Mouse (Mus musculus): ENCODE measurements around the gene Gm14180. TPM values are rescaled to one million over a fixed set of nuclear protein-coding genes. Genes with fewer than 3 reads are reported as not detected.
"Not testable (repeated sequence)": the region's sequence is repeated elsewhere in the genome, so short reads cannot be mapped to it uniquely, and the experiment has no call there.

The Gm14180 gene
- not detected in 2 replicates for polyA plus RNA-seq (2015; fragmentation: Nextera tagmentation; extraction: Ambion mirVana)

GRCm38 (mm10) chr11:99734190-99734589 is at the start of gene Gm14180:
Gene Gm14180, minus strand, starts transcription at chr11:99734290.
- WGBS: 57% methylated on average over 2 of the region's 2 CpGs
- no peak within 1 kb of the TSS for H3K4me2 ChIP-seq (replicated peaks)
- no peak within 1 kb of the TSS for H3K9ac ChIP-seq

GRCm38 (mm10) chr11:99780604-99781003 is 46.5 kb upstream of the Gm14180 start, which contains the start of gene Krtap4-8:
Gene Krtap4-8, minus strand, starts transcription at chr11:99780704.
- H3K27ac ChIP-seq: no peak within 1 kb of the TSS
- no peak within 1 kb of the TSS for H3K9ac ChIP-seq
- H3K9me3 ChIP-seq: no peaks in the 10 kb centered on the region
- no peaks in the 10 kb centered on the region for H3K27me3 ChIP-seq (replicated peaks)
- 93% methylated on average over 2 of the region's 2 CpGs for WGBS
- no peak within 1 kb of the TSS for H3K4me2 ChIP-seq (replicated peaks)
- no peak for ATAC-seq
- H3K4me1 ChIP-seq (replicated peaks): 0 out of 2 replicates have a peak, but pooled peaks cover 3% of the 10 kb centered on the region
- no peaks in the 10 kb centered on the region for H3K36me3 ChIP-seq
- no peak within 1 kb of the TSS for H3K4me3 ChIP-seq (replicated peaks)

More at GRCm38 (mm10) chr11:99734190-99734589, at the start of gene Gm14180:
- H3K4me1 ChIP-seq (replicated peaks): no peaks in the 10 kb centered on the region
- H3K9me3 ChIP-seq: no peaks in the 10 kb centered on the region
- H3K27ac ChIP-seq: no peak within 1 kb of the TSS
- no peaks in the 10 kb centered on the region for H3K27me3 ChIP-seq (replicated peaks)
- no peaks in the 10 kb centered on the region for H3K36me3 ChIP-seq
- no peak within 1 kb of the TSS for H3K4me3 ChIP-seq (replicated peaks)
- no peak for ATAC-seq

- Histone ChIP-seq H3K9ac (no peak overlapping the region), H3K36me3 (no peaks in the 10 kb centered on the region), H3K4me2 (replicated peaks) (no peak overlapping the region), H3K9me3 (no peaks in the 10 kb centered on the region), H3K4me3 (replicated peaks) (no peak overlapping the region), H3K4me1 (replicated peaks) (0 out of 2 replicates have a peak, but pooled peaks cover 3% of the 10 kb centered on the region), H3K27ac (no peak overlapping the region), H3K27me3 (replicated peaks) (no peaks in the 10 kb centered on the region)
- WGBS: 61% methylated on average over 7 of the region's 7 CpGs
- ATAC-seq: no peak
Observed at GRCm38 (mm10) chr11:99778401-99778800, 44.3 kb upstream of the Gm14180 start.

- not testable (repeated sequence) for H3K4me3 ChIP-seq (replicated peaks); ATAC-seq; H3K4me1 ChIP-seq (replicated peaks); H3K27ac ChIP-seq; H3K36me3 ChIP-seq; H3K27me3 ChIP-seq (replicated peaks); H3K9me3 ChIP-seq; H3K9ac ChIP-seq; H3K4me2 ChIP-seq (replicated peaks)
Observed at GRCm38 (mm10) chr11:99772813-99773212, 38.7 kb upstream of the Gm14180 start, which contains the start of gene Gm11595. Gene Gm11595, minus strand, starts transcription at chr11:99772913.

- Histone ChIP-seq H3K27me3 (replicated peaks) (no peaks in the 10 kb centered on the region), H3K4me2 (replicated peaks) (no peak overlapping the region), H3K27ac (no peak overlapping the region), H3K36me3 (no peaks in the 10 kb centered on the region), H3K9ac (no peak overlapping the region), H3K4me1 (replicated peaks) (no peaks in the 10 kb centered on the region), H3K4me3 (replicated peaks) (no peak overlapping the region), H3K9me3 (no peaks in the 10 kb centered on the region)
- no peak for ATAC-seq
- WGBS: 74% methylated on average over 2 of the region's 2 CpGs
Observed at GRCm38 (mm10) chr11:99768410-99768809, 34.3 kb upstream of the Gm14180 start.

GRCm38 (mm10) chr11:99758877-99759276 is 24.8 kb upstream of the Gm14180 start:
- Histone ChIP-seq H3K36me3 (no peaks in the 10 kb centered on the region), H3K4me2 (replicated peaks) (no peak overlapping the region), H3K27ac (no peak overlapping the region), H3K9ac (no peak overlapping the region), H3K9me3 (no peaks in the 10 kb centered on the region), H3K4me1 (replicated peaks) (no peaks in the 10 kb centered on the region), H3K27me3 (replicated peaks) (no peaks in the 10 kb centered on the region), H3K4me3 (replicated peaks) (no peak overlapping the region)
- ATAC-seq: no peak
- WGBS: 96% methylated on average over 1 of the region's 1 CpGs

- Histone ChIP-seq H3K9me3 (no peaks in the 10 kb centered on the region), H3K9ac (no peak overlapping the region), H3K27me3 (replicated peaks) (no peaks in the 10 kb centered on the region), H3K27ac (no peak overlapping the region), H3K4me3 (replicated peaks) (no peak overlapping the region), H3K4me1 (replicated peaks) (no peaks in the 10 kb centered on the region), H3K4me2 (replicated peaks) (no peak overlapping the region), H3K36me3 (no peaks in the 10 kb centered on the region)
- ATAC-seq: no peak
- WGBS: 70% methylated on average over 3 of the region's 3 CpGs
Observed at GRCm38 (mm10) chr11:99743985-99744384, 9.9 kb upstream of the Gm14180 start.

GRCm38 (mm10) chr11:99724061-99724460 is 10.0 kb downstream of the Gm14180 start:
- no peak overlapping the region for H3K4me3 ChIP-seq (replicated peaks)
- no peak overlapping the region for H3K9ac ChIP-seq
- ATAC-seq: no peak
- no peaks in the 10 kb centered on the region for H3K9me3 ChIP-seq
- WGBS: 78% methylated on average over 2 of the region's 2 CpGs
- no peaks in the 10 kb centered on the region for H3K27me3 ChIP-seq (replicated peaks)
- H3K4me2 ChIP-seq (replicated peaks): no peak overlapping the region
- H3K4me1 ChIP-seq (replicated peaks): no peaks in the 10 kb centered on the region
- no peaks in the 10 kb centered on the region for H3K36me3 ChIP-seq
- no peak overlapping the region for H3K27ac ChIP-seq

- Histone ChIP-seq H3K27ac (no peak overlapping the region), H3K4me2 (replicated peaks) (no peak overlapping the region)
- ATAC-seq: no peak
Observed at GRCm38 (mm10) chr11:99718759-99719158, 15.3 kb downstream of the Gm14180 start.

GRCm38 (mm10) chr11:99690463-99690862 is 43.6 kb downstream of the Gm14180 start, which contains the start of gene Gm14190:
Gene Gm14190, minus strand, starts transcription at chr11:99690740.
- 94% methylated on average over 1 of the region's 1 CpGs for WGBS
- no peaks in the 10 kb centered on the region for H3K27me3 ChIP-seq (replicated peaks)
- no peak within 1 kb of the TSS for H3K4me3 ChIP-seq (replicated peaks)
- H3K27ac ChIP-seq: no peak within 1 kb of the TSS
- no peaks in the 10 kb centered on the region for H3K36me3 ChIP-seq
- H3K4me1 ChIP-seq (replicated peaks): no peaks in the 10 kb centered on the region
- ATAC-seq: no peak
- H3K9me3 ChIP-seq: no peaks in the 10 kb centered on the region
- H3K4me2 ChIP-seq (replicated peaks): no peak within 1 kb of the TSS
- no peak within 1 kb of the TSS for H3K9ac ChIP-seq

More at GRCm38 (mm10) chr11:99718759-99719158, 15.3 kb downstream of the Gm14180 start:
- Histone ChIP-seq H3K4me3 (replicated peaks) (no peak overlapping the region), H3K36me3 (no peaks in the 10 kb centered on the region), H3K9me3 (no peaks in the 10 kb centered on the region), H3K27me3 (replicated peaks) (no peaks in the 10 kb centered on the region), H3K4me1 (replicated peaks) (no peaks in the 10 kb centered on the region), H3K9ac (no peak overlapping the region)
- WGBS: 97% methylated on average over 1 of the region's 1 CpGs

- not testable (repeated sequence) for ATAC-seq; H3K9me3 ChIP-seq; H3K36me3 ChIP-seq; H3K27me3 ChIP-seq (replicated peaks); H3K9ac ChIP-seq; H3K4me2 ChIP-seq (replicated peaks); H3K4me3 ChIP-seq (replicated peaks); H3K27ac ChIP-seq; H3K4me1 ChIP-seq (replicated peaks)
- 63% methylated on average over 1 of the region's 1 CpGs for whole genome bisulfite sequencing
Observed at GRCm38 (mm10) chr11:99685235-99685634, 48.9 kb downstream of the Gm14180 start.
